Mouse (Mus musculus): ENCODE measurements at regions not wholly inside any gene's neighbourhood (a gene's known extent, or its start where the extent isn't known, plus 50 kb on each side); places are given as distances from the start of the nearest gene placed in this dataset.
A peak's percentile ranks its signal among the peaks of the same experiment; 100 is the strongest.

DNA sequence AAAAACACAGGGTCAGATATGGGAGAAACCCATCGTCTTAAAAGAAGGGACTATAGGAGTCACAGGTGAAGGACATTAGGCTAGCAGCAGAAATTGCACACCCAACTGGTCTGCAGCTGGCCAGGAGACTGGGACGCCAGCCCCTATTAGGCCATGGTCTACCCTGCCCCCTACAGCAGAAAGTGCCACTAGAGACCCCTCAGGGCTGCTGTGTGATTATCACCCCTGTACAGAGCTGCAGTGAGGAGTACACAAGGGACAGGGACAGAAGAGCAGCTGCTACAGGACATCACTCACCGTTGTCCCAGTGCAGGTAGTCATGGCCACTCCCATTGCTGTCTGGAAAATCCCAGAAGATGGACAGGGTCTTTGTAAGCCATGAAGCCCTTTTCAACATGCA lies 157.9 kb upstream of the Agap1 start:
- Histone ChIP-seq H3K4me2 (no peak overlapping the region), H3K36me3 (no peaks in the 10 kb centered on the region), H3K9ac (replicated peaks) (no peak overlapping the region), H3K9me3 (replicated peaks) (no peaks in the 10 kb centered on the region), H3K4me3 (replicated peaks) (no peak overlapping the region), H3K27ac (replicated peaks) (no peak overlapping the region), H3K27me3 (replicated peaks) (no peaks in the 10 kb centered on the region), H3K4me1 (no peaks in the 10 kb centered on the region)
- 66% methylated on average over 3 of the region's 3 CpGs for WGBS
- ATAC-seq (ENCODE audit: low FRiP score) = no peak

GRCm38 (mm10) chr1:89297766-89298165 lies 156.8 kb upstream of the Agap1 start:
- no peaks in the 10 kb centered on the region for H3K9me3 ChIP-seq (replicated peaks)
- no peak overlapping the region for H3K9ac ChIP-seq (replicated peaks)
- no peaks in the 10 kb centered on the region for H3K36me3 ChIP-seq
- no peak overlapping the region for H3K4me3 ChIP-seq (replicated peaks)
- no peaks in the 10 kb centered on the region for H3K27me3 ChIP-seq (replicated peaks)
- no peak overlapping the region for H3K4me2 ChIP-seq
- no peak for ATAC-seq (ENCODE audit: low FRiP score)
- no peak overlapping the region for H3K27ac ChIP-seq (replicated peaks)
- H3K4me1 ChIP-seq = peaks cover 6% of the 10 kb centered on the region; the same call in 1 of the 2 replicates
- WGBS = 88% methylated on average over 11 of the region's 11 CpGs

DNA sequence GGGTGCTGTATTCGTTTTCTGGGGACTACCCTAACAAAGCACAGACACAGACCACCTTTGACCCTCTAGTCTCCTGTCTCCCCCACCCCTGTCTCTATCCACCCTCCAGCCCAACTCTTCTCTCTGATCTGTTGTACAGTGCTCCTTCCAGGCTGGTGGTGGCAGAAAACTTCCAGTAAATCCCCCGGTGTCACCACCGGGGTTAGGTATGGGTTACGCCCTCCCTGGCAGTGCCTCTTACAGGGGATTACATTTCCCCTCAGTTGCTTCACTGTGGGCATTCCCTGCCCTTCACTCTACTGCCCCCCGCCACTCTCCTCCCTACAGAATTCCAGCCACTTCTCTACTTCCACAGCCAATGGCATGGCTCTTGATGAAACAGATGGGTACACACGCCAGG lies 153.5 kb upstream of the Agap1 start:
- Histone ChIP-seq H3K4me3 (replicated peaks) (no peak overlapping the region), H3K4me2 (no peak overlapping the region), H3K9me3 (replicated peaks) (no peaks in the 10 kb centered on the region), H3K9ac (replicated peaks) (no peak overlapping the region), H3K27me3 (replicated peaks) (no peaks in the 10 kb centered on the region), H3K4me1 (peaks cover 7% of the 10 kb centered on the region; the same call in 1 of the 2 replicates), H3K36me3 (no peaks in the 10 kb centered on the region), H3K27ac (replicated peaks) (no peak overlapping the region)
- ATAC-seq (ENCODE audit: low FRiP score) = no peak
- WGBS = 95% methylated on average over 6 of the region's 6 CpGs

DNA sequence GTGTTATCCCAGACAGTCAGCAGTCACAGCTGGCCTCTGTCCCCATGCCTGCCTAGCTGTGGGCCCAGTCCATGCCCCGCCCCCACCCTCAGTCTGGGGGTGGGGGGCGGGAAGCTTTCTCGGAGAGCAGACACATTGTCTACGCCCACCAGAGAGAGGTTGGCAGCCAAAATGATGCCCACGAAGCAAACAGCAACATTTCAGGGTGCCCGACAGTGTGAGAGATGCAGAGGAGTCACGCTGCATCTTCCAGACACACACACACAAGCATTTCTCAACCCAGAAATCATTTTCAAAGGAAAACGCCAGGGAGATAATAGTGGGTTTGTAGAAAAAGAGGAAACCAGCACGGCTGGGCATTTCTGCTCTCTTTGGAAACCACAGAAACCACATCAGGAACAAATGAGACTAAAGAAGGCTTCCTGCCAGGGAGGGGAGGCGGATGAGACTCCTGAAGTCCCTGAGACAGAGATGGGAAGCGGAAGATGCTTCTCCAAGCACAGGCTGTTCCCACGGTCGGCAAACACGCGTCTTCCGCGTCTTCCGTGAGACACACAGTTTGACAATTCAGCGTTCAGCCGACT lies 152.1 kb upstream of the Agap1 start:
- no peak overlapping the region for H3K9ac ChIP-seq (replicated peaks)
- ATAC-seq (ENCODE audit: low FRiP score) = no peak
- no peaks in the 10 kb centered on the region for H3K36me3 ChIP-seq
- H3K27me3 ChIP-seq (replicated peaks) = no peaks in the 10 kb centered on the region
- H3K4me3 ChIP-seq (replicated peaks) = peak overlapping the region; percentile 9; the same call in 1 of the 2 replicates
- peak overlapping the region; percentile 65 for H3K27ac ChIP-seq (replicated peaks)
- 47% methylated on average over 20 of the region's 20 CpGs for WGBS
- H3K9me3 ChIP-seq (replicated peaks) = no peaks in the 10 kb centered on the region
- H3K4me1 ChIP-seq = peaks cover 7% of the 10 kb centered on the region; the same call in 1 of the 2 replicates
- H3K4me2 ChIP-seq = peak overlapping the region; percentile 41

DNA sequence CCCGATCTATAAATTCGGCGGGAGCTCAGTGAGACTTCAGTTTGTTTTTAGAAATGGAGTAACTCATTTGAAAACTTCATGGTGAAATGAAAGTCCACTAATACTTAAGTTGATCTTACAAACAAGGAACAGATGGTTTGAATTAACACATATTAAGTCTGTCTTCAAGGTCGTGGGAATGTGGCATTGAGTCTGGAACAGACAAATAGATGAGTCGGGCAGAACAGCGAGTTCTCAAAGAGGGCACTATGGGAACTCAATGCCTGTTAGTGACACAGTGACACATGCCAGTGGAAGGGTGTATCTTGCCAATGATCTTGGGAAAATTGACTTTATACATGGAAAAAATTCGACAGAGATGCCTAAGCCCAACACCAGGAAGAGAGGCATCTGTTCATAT lies 149.4 kb upstream of the Agap1 start:
- H3K36me3 ChIP-seq = no peaks in the 10 kb centered on the region
- ATAC-seq (ENCODE audit: low FRiP score) = no peak
- H3K4me2 ChIP-seq = no peak overlapping the region
- no peaks in the 10 kb centered on the region for H3K9me3 ChIP-seq (replicated peaks)
- no peak overlapping the region for H3K27ac ChIP-seq (replicated peaks)
- H3K4me3 ChIP-seq (replicated peaks) = no peak overlapping the region
- WGBS = 77% methylated on average over 7 of the region's 7 CpGs
- no peak overlapping the region for H3K9ac ChIP-seq (replicated peaks)
- H3K27me3 ChIP-seq (replicated peaks) = no peaks in the 10 kb centered on the region
- peaks cover 16% of the 10 kb centered on the region for H3K4me1 ChIP-seq

GRCm38 (mm10) chr1:89308788-89309187 lies 145.8 kb upstream of the Agap1 start:
- Histone ChIP-seq H3K9me3 (replicated peaks) (no peaks in the 10 kb centered on the region), H3K27ac (replicated peaks) (0 out of 2 replicates have a peak overlapping the region, but pooled peaks have one; percentile 19), H3K4me2 (peak overlapping the region; percentile 29), H3K36me3 (no peaks in the 10 kb centered on the region), H3K9ac (replicated peaks) (no peak overlapping the region; the same call in 1 of the 2 replicates), H3K4me1 (peaks cover 9% of the 10 kb centered on the region), H3K4me3 (replicated peaks) (no peak overlapping the region), H3K27me3 (replicated peaks) (no peaks in the 10 kb centered on the region)
- 0 out of 2 replicates have a peak, but pooled peaks have one; percentile 41 for ATAC-seq (ENCODE audit: low FRiP score)
- WGBS = 45% methylated on average over 13 of the region's 13 CpGs

DNA sequence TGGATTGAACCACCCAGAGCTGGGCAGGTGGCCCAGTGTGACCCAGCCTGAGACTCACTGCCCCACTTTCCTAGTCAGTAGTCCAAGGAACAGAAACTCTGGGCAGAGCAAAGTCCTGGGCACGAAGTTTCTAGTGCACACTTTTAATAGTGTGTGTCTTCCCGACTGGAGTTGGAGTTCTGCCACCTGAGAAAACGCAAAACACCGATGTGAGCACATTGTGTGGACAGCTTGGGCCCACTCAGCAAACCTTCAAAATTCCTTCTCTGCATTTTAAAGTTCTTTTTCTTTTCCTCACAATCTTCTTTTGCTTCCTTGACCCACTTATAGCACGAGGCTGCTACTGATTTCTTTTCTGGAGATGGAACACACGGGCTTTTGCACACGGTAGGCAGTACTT lies 141.5 kb upstream of the Agap1 start:
- Histone ChIP-seq H3K4me3 (replicated peaks) (no peak overlapping the region), H3K27me3 (replicated peaks) (no peaks in the 10 kb centered on the region), H3K36me3 (no peaks in the 10 kb centered on the region), H3K27ac (replicated peaks) (no peak overlapping the region), H3K4me1 (peaks cover 9% of the 10 kb centered on the region), H3K9ac (replicated peaks) (no peak overlapping the region), H3K4me2 (no peak overlapping the region), H3K9me3 (replicated peaks) (no peaks in the 10 kb centered on the region)
- no peak for ATAC-seq (ENCODE audit: low FRiP score)
- 84% methylated on average over 7 of the region's 7 CpGs for WGBS

GRCm38 (mm10) chr1:89317897-89318296 lies 136.7 kb upstream of the Agap1 start:
- 92% methylated on average over 4 of the region's 4 CpGs for WGBS
- Histone ChIP-seq H3K36me3 (no peaks in the 10 kb centered on the region), H3K4me3 (replicated peaks) (no peak overlapping the region), H3K27me3 (replicated peaks) (no peaks in the 10 kb centered on the region), H3K4me2 (no peak overlapping the region), H3K9me3 (replicated peaks) (no peaks in the 10 kb centered on the region), H3K4me1 (no peaks in the 10 kb centered on the region), H3K27ac (replicated peaks) (no peak overlapping the region), H3K9ac (replicated peaks) (no peak overlapping the region)
- no peak for ATAC-seq (ENCODE audit: low FRiP score)

- H3K27ac ChIP-seq (replicated peaks) = no peak overlapping the region
- no peak overlapping the region for H3K4me2 ChIP-seq
- no peaks in the 10 kb centered on the region for H3K27me3 ChIP-seq (replicated peaks)
- no peak overlapping the region for H3K9ac ChIP-seq (replicated peaks)
- WGBS = 83% methylated on average over 4 of the region's 4 CpGs
- H3K9me3 ChIP-seq (replicated peaks) = no peaks in the 10 kb centered on the region
- H3K4me1 ChIP-seq = no peaks in the 10 kb centered on the region
- no peak for ATAC-seq (ENCODE audit: low FRiP score)
- H3K36me3 ChIP-seq = no peaks in the 10 kb centered on the region
- H3K4me3 ChIP-seq (replicated peaks) = no peak overlapping the region
These were observed 135.9 kb upstream of the Agap1 start for GRCm38 (mm10) chr1:89318663-89319062.

GRCm38 (mm10) chr1:89322621-89323020 lies 132.0 kb upstream of the Agap1 start:
- Histone ChIP-seq H3K4me3 (replicated peaks) (no peak overlapping the region), H3K9ac (replicated peaks) (no peak overlapping the region), H3K27ac (replicated peaks) (no peak overlapping the region), H3K9me3 (replicated peaks) (no peaks in the 10 kb centered on the region), H3K4me2 (no peak overlapping the region), H3K27me3 (replicated peaks) (no peaks in the 10 kb centered on the region), H3K4me1 (no peaks in the 10 kb centered on the region), H3K36me3 (no peaks in the 10 kb centered on the region)
- 78% methylated on average over 4 of the region's 4 CpGs for WGBS
- no peak for ATAC-seq (ENCODE audit: low FRiP score)

DNA sequence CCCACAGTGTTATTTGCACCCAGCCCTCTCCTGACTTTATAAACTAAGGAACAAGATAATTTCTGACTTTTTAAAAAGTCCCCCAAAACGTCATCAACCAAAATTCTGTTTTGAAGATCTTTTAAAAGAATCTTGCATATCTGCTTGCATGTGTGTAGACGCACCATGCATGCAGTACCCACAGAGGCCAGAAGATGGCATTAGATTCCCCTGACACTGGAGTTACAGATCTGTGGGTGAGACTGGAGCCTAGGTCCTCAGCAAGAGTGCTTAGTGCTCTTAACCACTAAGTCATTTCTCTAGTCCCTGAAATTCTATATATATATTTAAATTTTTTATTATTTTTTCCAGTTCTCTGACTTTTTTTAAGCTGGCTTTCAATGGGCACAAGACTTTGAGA lies 131.5 kb upstream of the Agap1 start:
- 38% methylated on average over 2 of the region's 2 CpGs for WGBS
- H3K36me3 ChIP-seq = no peaks in the 10 kb centered on the region
- no peak overlapping the region for H3K4me2 ChIP-seq

GRCm38 (mm10) chr1:89331352-89331751 lies 123.3 kb upstream of the Agap1 start:
- no peak overlapping the region for H3K4me3 ChIP-seq (replicated peaks)
- H3K9ac ChIP-seq (replicated peaks) = no peak overlapping the region
- no peaks in the 10 kb centered on the region for H3K27me3 ChIP-seq (replicated peaks)
- WGBS = 94% methylated on average over 4 of the region's 4 CpGs
- no peak overlapping the region for H3K27ac ChIP-seq (replicated peaks)
- H3K36me3 ChIP-seq = no peaks in the 10 kb centered on the region
- no peak for ATAC-seq (ENCODE audit: low FRiP score)
- no peaks in the 10 kb centered on the region for H3K9me3 ChIP-seq (replicated peaks)
- H3K4me2 ChIP-seq = no peak overlapping the region
- no peaks in the 10 kb centered on the region for H3K4me1 ChIP-seq

More for the DNA sequence above, 131.5 kb upstream of the Agap1 start:
- H3K4me1 ChIP-seq = no peaks in the 10 kb centered on the region
- H3K27me3 ChIP-seq (replicated peaks) = no peaks in the 10 kb centered on the region
- no peaks in the 10 kb centered on the region for H3K9me3 ChIP-seq (replicated peaks)
- H3K27ac ChIP-seq (replicated peaks) = no peak overlapping the region
- no peak for ATAC-seq (ENCODE audit: low FRiP score)
- no peak overlapping the region for H3K4me3 ChIP-seq (replicated peaks)
- no peak overlapping the region for H3K9ac ChIP-seq (replicated peaks)

All from neural tube, embryonic 15.5 days (tissue).